Mouse (Mus musculus): ENCODE results near the gene Vwf. TPM values are rescaled to one million over a fixed set of nuclear protein-coding genes. Genes with fewer than 3 reads are reported as not detected.

Gene Vwf
- polyA plus RNA-seq (2012; ENCODE audit: insufficient read depth, insufficient read length, low replicate concordance, missing spikeins): not detected in 2 replicates

- TF ChIP-seq CTCF (IDR thresholded peaks at IDR 0.05; ENCODE audit: insufficient read depth, low read depth, low read length): no peak
- no peak for TF ChIP-seq POLR2A (IDR thresholded peaks at IDR 0.05; ENCODE audit: insufficient read depth, low read depth, low read length)
- H3K4me1 ChIP-seq (ENCODE audit: control insufficient read depth, insufficient read depth, low read length): no peaks in the 10 kb centered on the region
- 94% methylated on average over 6 of the region's 6 CpGs for WGBS
- H3K27ac ChIP-seq (ENCODE audit: insufficient read depth, low read depth, low read length): no peak within 1 kb of the TSS
- H3K4me3 ChIP-seq (ENCODE audit: insufficient read depth, low read depth, low read length): no peak within 1 kb of the TSS
Measured at GRCm38 (mm10) chr6:125546474-125546873, at the start of gene Vwf. Gene Vwf (plus strand): TSS chr6:125546774.

DNA sequence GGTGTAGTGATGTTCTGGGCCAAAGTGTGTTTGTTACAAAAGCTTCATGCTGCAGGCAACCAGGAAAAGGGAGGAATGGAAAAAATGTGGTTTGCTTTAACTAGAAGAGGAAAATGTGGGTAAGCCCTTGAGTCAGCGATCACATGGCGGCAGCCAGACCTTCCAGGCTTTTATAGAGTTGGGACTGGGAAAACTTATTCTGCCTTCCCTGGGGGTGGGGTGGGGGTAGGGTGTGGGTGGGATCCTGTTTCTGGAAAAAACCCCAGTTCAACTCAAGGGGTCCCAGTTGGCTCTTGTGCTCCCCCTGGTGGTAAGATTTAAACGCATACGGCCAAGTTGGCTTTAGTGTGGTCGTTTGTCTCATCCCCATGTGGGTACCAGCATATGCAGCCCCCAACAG lies 48.5 kb upstream of the Vwf start:
- H3K4me1 ChIP-seq (ENCODE audit: control insufficient read depth, insufficient read depth, low read length): peaks cover 11% of the 10 kb centered on the region
- H3K4me3 ChIP-seq (ENCODE audit: insufficient read depth, low read depth, low read length): no peak overlapping the region
- TF ChIP-seq CTCF (IDR thresholded peaks at IDR 0.05; ENCODE audit: insufficient read depth, low read depth, low read length) (no peak), POLR2A (IDR thresholded peaks at IDR 0.05; ENCODE audit: insufficient read depth, low read depth, low read length) (no peak)
- H3K27ac ChIP-seq (ENCODE audit: insufficient read depth, low read depth, low read length): no peak overlapping the region
- WGBS: 31% methylated on average over 5 of the region's 5 CpGs

DNA sequence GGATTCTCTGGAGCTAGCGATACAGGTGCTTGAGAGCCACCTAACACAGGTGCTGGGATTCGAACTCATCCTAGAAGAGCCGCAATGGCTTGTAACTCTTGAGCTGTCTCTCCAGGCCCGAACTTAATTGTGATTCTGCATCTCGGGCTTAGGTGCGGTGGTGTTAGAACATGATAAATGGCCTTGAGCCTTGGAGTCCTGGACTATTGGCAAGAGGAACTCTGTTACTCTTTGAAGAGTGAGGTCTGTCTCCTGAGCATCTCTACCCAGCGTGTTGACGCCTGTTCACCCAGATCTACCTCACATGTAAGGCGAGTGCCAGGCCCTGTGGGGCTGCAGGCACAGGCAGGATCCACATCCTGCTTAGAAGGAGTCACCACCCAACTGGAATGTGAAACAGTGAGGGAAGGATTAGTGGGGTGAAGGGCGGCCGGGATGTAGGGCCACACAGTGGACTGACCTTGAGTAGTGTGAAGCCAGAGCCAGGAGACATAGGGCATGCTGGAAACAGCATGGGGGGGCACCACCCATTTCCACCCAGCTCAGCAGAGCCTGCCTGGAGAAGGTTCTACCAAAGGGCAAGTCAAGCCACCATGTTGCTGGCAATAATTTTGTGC lies 43.3 kb upstream of the Vwf start:
- Histone ChIP-seq H3K4me1 (ENCODE audit: control insufficient read depth, insufficient read depth, low read length) (no peaks in the 10 kb centered on the region), H3K4me3 (ENCODE audit: insufficient read depth, low read depth, low read length) (no peak overlapping the region), H3K27ac (ENCODE audit: insufficient read depth, low read depth, low read length) (no peak overlapping the region)
- TF ChIP-seq POLR2A (IDR thresholded peaks at IDR 0.05; ENCODE audit: insufficient read depth, low read depth, low read length): no peak
- TF ChIP-seq CTCF (IDR thresholded peaks at IDR 0.05; ENCODE audit: insufficient read depth, low read depth, low read length): no peak
- 96% methylated on average over 11 of the region's 11 CpGs for WGBS

- 69% methylated on average over 3 of the region's 3 CpGs for WGBS
- H3K27ac ChIP-seq (ENCODE audit: insufficient read depth, low read depth, low read length): no peak overlapping the region
- no peak overlapping the region for H3K4me3 ChIP-seq (ENCODE audit: insufficient read depth, low read depth, low read length)
- no peaks in the 10 kb centered on the region for H3K4me1 ChIP-seq (ENCODE audit: control insufficient read depth, insufficient read depth, low read length)
- TF ChIP-seq CTCF (IDR thresholded peaks at IDR 0.05; ENCODE audit: insufficient read depth, low read depth, low read length) (no peak), POLR2A (IDR thresholded peaks at IDR 0.05; ENCODE audit: insufficient read depth, low read depth, low read length) (no peak)
Measured at GRCm38 (mm10) chr6:125504622-125505355, 41.8 kb upstream of the Vwf start.

DNA sequence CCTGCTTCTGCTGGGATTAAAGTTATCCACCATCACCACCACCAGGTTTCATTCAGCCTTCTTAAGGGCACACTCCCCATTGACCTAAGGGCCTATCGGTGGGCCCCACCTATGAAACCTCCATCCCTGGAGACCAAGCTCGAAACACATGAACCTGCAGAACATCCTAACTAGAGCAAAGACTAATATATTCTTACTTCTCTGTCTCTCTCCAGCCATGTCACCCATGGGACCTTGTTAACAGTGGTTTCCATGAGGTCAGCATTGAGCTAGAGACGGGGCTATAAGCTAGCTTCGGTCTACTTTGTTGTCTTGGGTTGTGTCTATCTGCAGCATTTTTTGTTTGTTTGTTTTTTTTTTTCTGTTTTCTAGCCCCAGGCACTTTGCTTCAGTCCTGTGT lies 40.1 kb upstream of the Vwf start:
- TF ChIP-seq CTCF (IDR thresholded peaks at IDR 0.05; ENCODE audit: insufficient read depth, low read depth, low read length): no peak
- no peak for TF ChIP-seq POLR2A (IDR thresholded peaks at IDR 0.05; ENCODE audit: insufficient read depth, low read depth, low read length)
- WGBS: 96% methylated on average over 4 of the region's 4 CpGs
- Histone ChIP-seq H3K4me3 (ENCODE audit: insufficient read depth, low read depth, low read length) (no peak overlapping the region), H3K27ac (ENCODE audit: insufficient read depth, low read depth, low read length) (no peak overlapping the region), H3K4me1 (ENCODE audit: control insufficient read depth, insufficient read depth, low read length) (0 out of 2 replicates have a peak, but pooled peaks cover 2% of the 10 kb centered on the region)

DNA sequence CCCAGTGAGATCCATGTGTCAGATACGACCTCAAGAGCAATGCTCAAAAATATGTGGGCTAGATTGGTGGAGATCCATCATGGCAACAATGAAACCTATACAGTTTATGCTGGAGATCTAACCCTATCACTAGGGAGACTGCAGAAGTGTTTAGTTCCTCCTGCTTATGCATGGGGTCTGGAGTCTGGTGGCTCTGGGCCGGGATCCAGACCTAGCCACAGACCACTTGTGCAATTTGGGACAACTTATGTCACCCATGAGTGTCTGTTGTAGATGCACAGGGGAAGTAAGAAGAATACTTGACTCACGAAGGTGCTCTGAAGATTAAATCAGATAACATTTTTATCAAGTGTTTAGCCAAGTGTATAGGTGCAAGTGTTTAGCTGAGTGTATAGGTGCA lies 36.8 kb upstream of the Vwf start:
- Histone ChIP-seq H3K4me3 (ENCODE audit: insufficient read depth, low read depth, low read length) (no peak overlapping the region), H3K27ac (ENCODE audit: insufficient read depth, low read depth, low read length) (no peak overlapping the region), H3K4me1 (ENCODE audit: control insufficient read depth, insufficient read depth, low read length) (0 out of 2 replicates have a peak, but pooled peaks cover 2% of the 10 kb centered on the region)
- 93% methylated on average over 3 of the region's 3 CpGs for WGBS
- TF ChIP-seq CTCF (IDR thresholded peaks at IDR 0.05; ENCODE audit: insufficient read depth, low read depth, low read length): no peak
- no peak for TF ChIP-seq POLR2A (IDR thresholded peaks at IDR 0.05; ENCODE audit: insufficient read depth, low read depth, low read length)

- 0 out of 2 replicates have a peak, but pooled peaks cover 2% of the 10 kb centered on the region for H3K4me1 ChIP-seq (ENCODE audit: control insufficient read depth, insufficient read depth, low read length)
- H3K4me3 ChIP-seq (ENCODE audit: insufficient read depth, low read depth, low read length): no peak overlapping the region
- no peak for TF ChIP-seq CTCF (IDR thresholded peaks at IDR 0.05; ENCODE audit: insufficient read depth, low read depth, low read length)
- no peak for TF ChIP-seq POLR2A (IDR thresholded peaks at IDR 0.05; ENCODE audit: insufficient read depth, low read depth, low read length)
- no peak overlapping the region for H3K27ac ChIP-seq (ENCODE audit: insufficient read depth, low read depth, low read length)
Measured at GRCm38 (mm10) chr6:125510645-125511044, 35.9 kb upstream of the Vwf start.

- no peak for TF ChIP-seq POLR2A (IDR thresholded peaks at IDR 0.05; ENCODE audit: insufficient read depth, low read depth, low read length)
- no peak for TF ChIP-seq CTCF (IDR thresholded peaks at IDR 0.05; ENCODE audit: insufficient read depth, low read depth, low read length)
- Histone ChIP-seq H3K27ac (ENCODE audit: insufficient read depth, low read depth, low read length) (no peak overlapping the region), H3K4me3 (ENCODE audit: insufficient read depth, low read depth, low read length) (no peak overlapping the region), H3K4me1 (ENCODE audit: control insufficient read depth, insufficient read depth, low read length) (0 out of 2 replicates have a peak, but pooled peaks cover 2% of the 10 kb centered on the region)
- 83% methylated on average over 7 of the region's 7 CpGs for whole genome bisulfite sequencing
Measured at GRCm38 (mm10) chr6:125511196-125511595, 35.4 kb upstream of the Vwf start.

DNA sequence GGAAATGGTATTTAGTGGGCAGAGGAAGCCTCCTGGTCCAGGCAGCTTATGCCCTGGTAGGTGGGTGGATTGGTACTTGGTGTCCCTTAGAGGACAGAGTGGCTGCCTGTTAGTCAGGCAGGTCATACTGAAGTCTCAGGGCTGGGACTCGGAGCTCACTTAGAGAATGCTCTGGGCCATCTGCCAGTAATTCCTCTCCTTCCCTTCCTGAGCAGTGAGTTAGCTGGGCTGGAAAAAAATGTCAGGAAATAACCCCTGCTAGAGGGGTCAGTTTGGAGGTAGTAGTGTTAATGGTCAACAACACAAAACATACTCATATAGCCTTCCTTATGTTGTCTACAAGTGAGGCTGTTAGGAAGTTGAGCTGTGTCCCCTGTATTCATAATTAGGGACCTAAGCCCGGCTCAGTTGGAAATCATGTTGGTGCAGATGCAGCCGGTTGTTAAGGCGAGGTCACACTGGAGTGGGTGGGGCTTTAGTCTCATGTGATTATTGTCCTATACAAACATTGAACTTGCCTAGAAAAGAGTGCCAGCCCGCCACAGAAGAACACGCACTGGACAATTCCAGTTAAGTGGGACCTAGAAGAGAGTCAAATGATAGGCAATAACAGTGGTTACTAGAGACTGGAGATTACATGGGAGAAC lies 33.5 kb upstream of the Vwf start:
- no peak for TF ChIP-seq CTCF (IDR thresholded peaks at IDR 0.05; ENCODE audit: insufficient read depth, low read depth, low read length)
- TF ChIP-seq POLR2A (IDR thresholded peaks at IDR 0.05; ENCODE audit: insufficient read depth, low read depth, low read length): no peak
- Histone ChIP-seq H3K4me1 (ENCODE audit: control insufficient read depth, insufficient read depth, low read length) (0 out of 2 replicates have a peak, but pooled peaks cover 2% of the 10 kb centered on the region), H3K27ac (ENCODE audit: insufficient read depth, low read depth, low read length) (no peak overlapping the region), H3K4me3 (ENCODE audit: insufficient read depth, low read depth, low read length) (no peak overlapping the region)
- WGBS: 64% methylated on average over 6 of the region's 6 CpGs
